Mouse (Mus musculus): ENCODE results near the gene Nnat.

The Nnat gene

GRCm38 (mm10) chr2:157605025-157605675 is 45.3 kb downstream of the Nnat start:
- peak; percentile 72 for DNase-seq

DNA sequence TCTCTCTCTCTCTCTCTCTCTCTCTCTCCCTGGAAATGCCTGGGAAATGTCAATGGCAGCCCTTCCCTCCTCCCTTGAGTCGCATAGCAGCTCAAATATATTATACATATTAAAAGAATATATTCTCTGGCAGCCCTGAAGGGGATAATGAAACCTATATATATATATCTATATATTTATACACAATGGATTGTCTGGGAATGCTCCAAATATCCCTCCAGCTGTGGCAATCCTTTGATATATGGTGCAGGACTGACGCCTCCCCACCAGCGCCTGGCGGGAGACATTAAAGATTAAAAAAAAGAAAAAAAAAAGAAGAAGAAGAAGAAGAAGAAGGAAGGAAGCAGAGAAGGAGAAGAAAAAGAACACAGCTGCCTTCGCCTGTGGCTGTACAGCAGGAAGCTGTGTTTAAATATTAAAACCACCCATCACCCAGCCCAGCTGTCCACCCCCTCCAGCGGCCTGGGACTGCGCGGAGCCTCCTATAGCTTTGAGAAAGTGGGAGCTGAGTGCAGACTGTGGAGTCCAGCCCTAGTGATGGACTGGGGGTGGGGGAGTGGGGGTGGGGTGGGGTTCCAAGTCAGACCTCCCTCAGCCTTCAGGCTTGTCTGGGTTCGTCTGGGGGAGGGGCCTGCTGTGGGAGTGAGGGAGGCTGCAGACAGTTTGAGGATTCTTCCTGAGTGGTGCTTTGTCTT is 47.8 kb downstream of the Nnat start:
- no peak for DNase-seq

DNA sequence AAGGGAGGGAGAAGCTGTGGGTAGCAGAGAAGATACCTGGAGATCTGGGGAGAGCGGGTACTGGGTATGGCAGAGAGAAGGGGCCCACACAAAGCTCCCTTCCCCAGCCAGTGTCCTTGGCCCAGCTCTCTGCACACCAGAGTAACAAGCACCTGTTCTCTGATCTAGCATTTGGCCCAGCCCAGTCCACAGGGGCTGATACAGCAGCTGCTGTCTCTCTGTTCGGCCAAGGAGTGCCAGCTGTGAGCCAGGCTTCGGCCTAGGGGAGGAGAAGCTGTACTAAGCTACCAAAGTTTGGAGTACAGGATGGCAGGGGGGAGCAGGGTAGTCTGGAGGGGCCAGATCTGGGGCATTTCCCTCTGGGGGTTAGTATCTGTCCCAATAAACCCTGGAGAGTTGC is 51.9 kb downstream of the Nnat start:
- no peak for DNase-seq

Data from cerebellum, adult 9-10 months (tissue).